Mouse (Mus musculus) myocyte (in vitro differentiated cells): ENCODE data around the gene Grik4. TPM values are rescaled to one million over a fixed set of nuclear protein-coding genes. Genes with fewer than 3 reads are reported as not detected.

ENCODE experiments used
- H3K27me3 ChIP-seq: one replicate; pipeline ENCODE4 v1.6.1; 2011; ENCODE audit not compliant: control insufficient read depth, insufficient read depth, insufficient read length
- H3K36me3 ChIP-seq: one replicate; pipeline ENCODE4 v1.6.1; 2011; ENCODE audit not compliant: control insufficient read depth, insufficient read depth
- H3K4me2 ChIP-seq: one replicate; pipeline ENCODE4 v1.6.1; 2011; ENCODE audit warnings: low read depth, control low read depth
- H3K4me3 ChIP-seq: one replicate; pipeline ENCODE4 v1.5.1; 2011; ENCODE audit warnings: mild to moderate bottlenecking, control low read depth, moderate library complexity
- H3K79me2 ChIP-seq: one replicate; pipeline ENCODE4 v1.6.1; 2011; ENCODE audit not compliant: control insufficient read depth, insufficient read depth
- H3ac ChIP-seq: one replicate; pipeline ENCODE4 v1.6.1; 2011; ENCODE audit not compliant: control insufficient read depth, insufficient read length
- CEBPB ChIP-seq: IDR thresholded peaks from 2 replicates; pipeline ENCODE4 v1.6.1; 2011; ENCODE audit warnings: mild to moderate bottlenecking, moderate library complexity; ENCODE audit not compliant: poor library complexity, insufficient read depth, severe bottlenecking
- E2F4 ChIP-seq: IDR thresholded peaks from one replicate; pipeline ENCODE4 v1.6.1; 2011; ENCODE audit warnings: mild to moderate bottlenecking, control low read depth, moderate library complexity; ENCODE audit not compliant: insufficient read depth
- MAX ChIP-seq: IDR thresholded peaks from one replicate; pipeline ENCODE4 v1.6.1; 2011; ENCODE audit warnings: low read depth, mild to moderate bottlenecking, control low read depth
- MYOD1 ChIP-seq, 3 experiments: IDR thresholded peaks; one replicate each; pipeline ENCODE4 v1.6.1; 2011; ENCODE audit warnings: control low read depth in 2 of 3, low read depth in 2 of 3, mild to moderate bottlenecking in 2 of 3, moderate library complexity in 1 of 3; ENCODE audit not compliant: insufficient read length in 2 of 3, control insufficient read depth in 1 of 3
- MYOG ChIP-seq, 3 experiments: IDR thresholded peaks; one replicate each; pipeline ENCODE4 v1.6.1; 2011; ENCODE audit warnings: control low read depth in 2 of 3, low read depth in 2 of 3, mild to moderate bottlenecking in 2 of 3; ENCODE audit not compliant: insufficient read length in 2 of 3, control insufficient read depth in 1 of 3, insufficient read depth in 1 of 3
- POLR2A ChIP-seq: IDR thresholded peaks from one replicate; pipeline ENCODE4 v1.6.1; 2011; ENCODE audit warnings: low read depth, mild to moderate bottlenecking, control low read depth, moderate library complexity; ENCODE audit not compliant: insufficient read length
- POLR2AphosphoS2 ChIP-seq: IDR thresholded peaks from one replicate; pipeline ENCODE4 v1.6.1; 2011; ENCODE audit warnings: low read depth, control low read depth; ENCODE audit not compliant: insufficient read length
- REST ChIP-seq: IDR thresholded peaks from one replicate; pipeline ENCODE4 v1.6.1; 2011; ENCODE audit warnings: mild to moderate bottlenecking, control low read depth, moderate library complexity; ENCODE audit not compliant: insufficient read depth, insufficient read length
- SRF ChIP-seq: IDR thresholded peaks from one replicate; pipeline ENCODE4 v1.6.1; 2011; ENCODE audit warnings: low read depth; ENCODE audit not compliant: control insufficient read depth, insufficient read length
- TCF12 ChIP-seq: IDR thresholded peaks from one replicate; pipeline ENCODE4 v1.6.1; 2011; ENCODE audit warnings: mild to moderate bottlenecking, control low read depth; ENCODE audit not compliant: poor library complexity, insufficient read depth, severe bottlenecking
- TCF3 ChIP-seq: IDR thresholded peaks from one replicate; pipeline ENCODE4 v1.6.1; 2011; ENCODE audit warnings: low read depth, control low read depth; ENCODE audit not compliant: insufficient read length
- USF1 ChIP-seq: IDR thresholded peaks from one replicate; pipeline ENCODE4 v1.6.1; 2011; ENCODE audit warnings: low read depth, mild to moderate bottlenecking, control low read depth, moderate library complexity
- polyA plus RNA-seq: library from polyadenylated mRNA; unstranded; fragments of >200 nt; fragmentation: generic; extraction: Trizol; gene quantifications from one replicate; pipeline ENCODE4 v1.2.1, GENCODE M21; 2012; ENCODE audit warnings: missing spikeins

Gene Grik4
- polyA plus RNA-seq, 1 experiment, result not detected

- no peak overlapping the region for H3K4me2 ChIP-seq
- H3K36me3 ChIP-seq, result no peaks in the 10 kb centered on the region
- no peak for TF ChIP-seq CEBPB
- TF ChIP-seq SRF, result no peak
- no peak for TF ChIP-seq MYOG (IDR thresholded peaks at IDR 0.05; ENCODE audit: control insufficient read depth in 1 of 3, insufficient read depth in 1 of 3, insufficient read length in 2 of 3, low read depth in 2 of 3)
- no peak for TF ChIP-seq E2F4
- no peak for TF ChIP-seq POLR2AphosphoS2
- TF ChIP-seq REST, result no peak
- no peak for TF ChIP-seq MAX
- TF ChIP-seq MYOD1 (IDR thresholded peaks at IDR 0.05; ENCODE audit: control insufficient read depth in 1 of 3, insufficient read length in 2 of 3, low read depth in 2 of 3), result no peak
- no peak for TF ChIP-seq POLR2A
- H3ac ChIP-seq, result no peak overlapping the region
- H3K4me3 ChIP-seq, result no peak overlapping the region
- peaks cover 4% of the 10 kb centered on the region for H3K27me3 ChIP-seq
- no peaks in the 10 kb centered on the region for H3K79me2 ChIP-seq
These were observed 75.8 kb downstream of the Grik4 start for GRCm38 (mm10) chr9:42868508-42868907.

GRCm38 (mm10) chr9:42866650-42867049, 77.6 kb downstream of the Grik4 start:
- H3K79me2 ChIP-seq, result no peaks in the 10 kb centered on the region
- H3K36me3 ChIP-seq, result no peaks in the 10 kb centered on the region
- peaks cover 11% of the 10 kb centered on the region for H3K27me3 ChIP-seq
- no peak for TF ChIP-seq TCF3
- H3K4me3 ChIP-seq, result no peak overlapping the region
- H3ac ChIP-seq, result no peak overlapping the region
- H3K4me2 ChIP-seq, result no peak overlapping the region

- Histone ChIP-seq H3K4me3 (no peak overlapping the region), H3ac (no peak overlapping the region), H3K36me3 (no peaks in the 10 kb centered on the region), H3K4me2 (no peak overlapping the region), H3K79me2 (no peaks in the 10 kb centered on the region), H3K27me3 (peaks cover 11% of the 10 kb centered on the region)
- TF ChIP-seq POLR2AphosphoS2 (no peak), MAX (no peak), MYOD1 (IDR thresholded peaks at IDR 0.05; ENCODE audit: control insufficient read depth in 1 of 3, insufficient read length in 2 of 3, low read depth in 2 of 3) (no peak), POLR2A (no peak), SRF (no peak), TCF12 (no peak), CEBPB (no peak), MYOG (IDR thresholded peaks at IDR 0.05; ENCODE audit: control insufficient read depth in 1 of 3, insufficient read depth in 1 of 3, insufficient read length in 2 of 3, low read depth in 2 of 3) (no peak), E2F4 (no peak), REST (no peak), TCF3 (no peak), USF1 (no peak)
These were observed 79.1 kb downstream of the Grik4 start for GRCm38 (mm10) chr9:42865036-42865829.

DNA sequence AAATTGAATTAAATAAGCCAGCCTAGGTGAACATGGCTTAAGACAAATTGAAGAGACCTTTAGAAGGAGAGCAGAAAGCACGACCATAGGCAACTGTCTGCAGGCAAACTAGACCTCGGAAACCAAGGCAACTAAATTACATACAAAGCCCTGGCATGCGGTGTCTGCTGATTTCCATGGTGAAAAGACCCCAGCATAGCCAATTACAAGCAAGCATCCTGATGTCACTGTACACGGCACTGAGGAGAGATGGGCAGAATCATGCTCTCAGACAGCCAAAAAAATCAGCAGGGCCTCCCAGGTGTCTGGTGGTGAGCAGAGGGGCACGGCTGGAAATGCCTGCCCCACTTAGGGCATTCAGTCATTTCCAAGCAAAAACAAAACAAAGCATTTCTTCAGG, 80.9 kb downstream of the Grik4 start:
- H3K4me2 ChIP-seq, result no peak overlapping the region
- no peaks in the 10 kb centered on the region for H3K79me2 ChIP-seq
- H3K36me3 ChIP-seq, result no peaks in the 10 kb centered on the region
- H3ac ChIP-seq, result no peak overlapping the region
- TF ChIP-seq POLR2A (no peak), TCF3 (no peak), MYOD1 (IDR thresholded peaks at IDR 0.05; ENCODE audit: control insufficient read depth in 1 of 3, insufficient read length in 2 of 3, low read depth in 2 of 3) (no peak), E2F4 (no peak), POLR2AphosphoS2 (no peak), SRF (no peak), USF1 (no peak), MYOG (IDR thresholded peaks at IDR 0.05; ENCODE audit: control insufficient read depth in 1 of 3, insufficient read depth in 1 of 3, insufficient read length in 2 of 3, low read depth in 2 of 3) (no peak), MAX (no peak), TCF12 (no peak), REST (no peak), CEBPB (no peak)
- H3K27me3 ChIP-seq, result peaks cover 11% of the 10 kb centered on the region
- no peak overlapping the region for H3K4me3 ChIP-seq

DNA sequence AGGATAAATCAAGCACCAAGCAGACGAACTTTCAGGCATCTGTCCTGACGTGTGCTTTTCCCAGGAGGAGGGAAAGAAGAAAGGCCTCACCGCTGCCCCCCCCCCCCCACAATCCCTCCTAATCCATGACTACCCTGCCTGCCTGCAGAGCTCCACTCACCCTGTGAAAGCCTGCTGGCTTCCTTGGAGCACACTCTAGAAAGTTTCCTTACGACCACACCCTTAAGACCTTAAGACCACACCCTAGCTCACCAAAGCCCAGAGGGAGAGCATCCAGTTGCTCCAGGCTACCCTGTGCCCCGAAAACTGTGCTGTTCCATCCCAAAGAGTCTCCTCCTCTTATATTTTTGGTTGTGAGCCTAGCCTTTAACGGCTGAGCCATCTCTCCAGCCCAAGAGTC, 82.6 kb downstream of the Grik4 start:
- H3K36me3 ChIP-seq, result no peaks in the 10 kb centered on the region
- H3K79me2 ChIP-seq, result no peaks in the 10 kb centered on the region
- no peak overlapping the region for H3ac ChIP-seq
- no peak overlapping the region for H3K4me2 ChIP-seq
- H3K4me3 ChIP-seq, result no peak overlapping the region
- peaks cover 11% of the 10 kb centered on the region for H3K27me3 ChIP-seq
- no peak for TF ChIP-seq REST

- no peaks in the 10 kb centered on the region for H3K36me3 ChIP-seq
- TF ChIP-seq REST (no peak), MAX (no peak), CEBPB (no peak), TCF3 (no peak), MYOG (IDR thresholded peaks at IDR 0.05; ENCODE audit: control insufficient read depth in 1 of 3, insufficient read depth in 1 of 3, insufficient read length in 2 of 3, low read depth in 2 of 3) (no peak), POLR2A (no peak), SRF (no peak), TCF12 (no peak), MYOD1 (IDR thresholded peaks at IDR 0.05; ENCODE audit: control insufficient read depth in 1 of 3, insufficient read length in 2 of 3, low read depth in 2 of 3) (no peak), E2F4 (no peak), POLR2AphosphoS2 (no peak)
- no peak overlapping the region for H3K4me3 ChIP-seq
- H3K27me3 ChIP-seq, result peaks cover 11% of the 10 kb centered on the region
- no peak overlapping the region for H3K4me2 ChIP-seq
- H3K79me2 ChIP-seq, result no peaks in the 10 kb centered on the region
- no peak overlapping the region for H3ac ChIP-seq
These were observed 83.1 kb downstream of the Grik4 start for GRCm38 (mm10) chr9:42861238-42861637.
